Mouse (Mus musculus): ENCODE data around the gene Ptafr.
A peak's percentile ranks its signal among the peaks of the same experiment; 100 is the strongest.

The Ptafr gene

GRCm38 (mm10) chr4:132611320-132611719 is 47.5 kb downstream of the Ptafr start:
- DNase-seq (ENCODE audit: low read depth, low spot score), result no peak

GRCm38 (mm10) chr4:132617873-132618272 is 54.0 kb downstream of the Ptafr start:
- DNase-seq (ENCODE audit: low read depth, low spot score), result peak; percentile 25

GRCm38 (mm10) chr4:132618850-132619375 is 55.0 kb downstream of the Ptafr start:
- DNase-seq (ENCODE audit: low read depth, low spot score), result peak; percentile 43

GRCm38 (mm10) chr4:132620134-132620533 is 56.3 kb downstream of the Ptafr start:
- DNase-seq (ENCODE audit: low read depth, low spot score), result no peak

GRCm38 (mm10) chr4:132621287-132622068 is 57.6 kb downstream of the Ptafr start:
- DNase-seq (ENCODE audit: low read depth, low spot score), result no peak

- peak; percentile 73 for DNase-seq (ENCODE audit: low read depth, low spot score)
Observed at GRCm38 (mm10) chr4:132624034-132624657, 60.3 kb downstream of the Ptafr start.

GRCm38 (mm10) chr4:132628830-132629229 is 65.0 kb downstream of the Ptafr start:
- no peak for DNase-seq (ENCODE audit: low read depth, low spot score)

Measured in 3T3-L1 (cell line).